Mouse (Mus musculus) frontal cortex, postnatal 14 days (tissue): ENCODE results near the gene Fndc11.
"Not testable (repeated sequence)": the region's sequence is repeated elsewhere in the genome, so short reads cannot be mapped to it uniquely, and the experiment has no call there.

Source experiments
- DNase-seq, 2 experiments: peaks; one replicate each; pipeline ENCODE4 v3.0.0; 2022; ENCODE audit warnings: low spot score in 2 of 2

Fndc11 gene

GRCm38 (mm10) chr2:181219538-181220216 lies at the start of gene Fndc11:
Gene Fndc11, plus strand, starts transcription at chr2:181220013.
- DNase-seq = peak; percentile 33 to 34

- DNase-seq = no peak
Measured at GRCm38 (mm10) chr2:181174646-181175045, 45.2 kb upstream of the Fndc11 start.

GRCm38 (mm10) chr2:181178015-181178414 lies 41.8 kb upstream of the Fndc11 start:
- DNase-seq = no peak

GRCm38 (mm10) chr2:181178471-181178870 lies 41.3 kb upstream of the Fndc11 start:
- DNase-seq = no peak

GRCm38 (mm10) chr2:181180898-181181297 lies 38.9 kb upstream of the Fndc11 start:
- no peak for DNase-seq

GRCm38 (mm10) chr2:181186635-181187034 lies 33.2 kb upstream of the Fndc11 start:
- DNase-seq = peak; percentile 78 to 84

- DNase-seq = peak; percentile 90 to 91
Measured at GRCm38 (mm10) chr2:181187121-181188000, 32.5 kb upstream of the Fndc11 start, which contains the start of gene Ppdpf. Gene Ppdpf, plus strand, starts transcription at chr2:181187247.

GRCm38 (mm10) chr2:181188681-181189080 lies 31.1 kb upstream of the Fndc11 start:
- DNase-seq = no peak

- DNase-seq = no peak
Measured at GRCm38 (mm10) chr2:181189321-181189720, 30.5 kb upstream of the Fndc11 start.

GRCm38 (mm10) chr2:181191385-181191784 lies 28.4 kb upstream of the Fndc11 start:
- not testable (repeated sequence) for DNase-seq

- DNase-seq = no peak
Measured at GRCm38 (mm10) chr2:181191936-181192335, 27.9 kb upstream of the Fndc11 start.

- no peak for DNase-seq
Measured at GRCm38 (mm10) chr2:181193044-181193443, 26.8 kb upstream of the Fndc11 start.

GRCm38 (mm10) chr2:181196628-181197300 lies 23.0 kb upstream of the Fndc11 start:
- DNase-seq = no peak

- no peak for DNase-seq
Measured at GRCm38 (mm10) chr2:181201606-181202005, 18.2 kb upstream of the Fndc11 start.

- no peak for DNase-seq
Measured at GRCm38 (mm10) chr2:181202422-181202821, 17.4 kb upstream of the Fndc11 start, which contains the start of gene Ptk6. Gene Ptk6, minus strand, starts transcription at chr2:181202789.

GRCm38 (mm10) chr2:181202886-181203285 lies 16.9 kb upstream of the Fndc11 start:
- DNase-seq = no peak

- DNase-seq = no peak
Measured at GRCm38 (mm10) chr2:181205678-181206077, 14.1 kb upstream of the Fndc11 start.

- DNase-seq = no peak
Measured at GRCm38 (mm10) chr2:181206118-181206517, 13.7 kb upstream of the Fndc11 start.

GRCm38 (mm10) chr2:181212389-181213020 lies 7.3 kb upstream of the Fndc11 start:
- no peak for DNase-seq

GRCm38 (mm10) chr2:181213021-181213445 lies 6.8 kb upstream of the Fndc11 start, which contains the start of gene Srms:
Gene Srms, minus strand, starts transcription at chr2:181213185.
- no peak for DNase-seq

- DNase-seq = no peak
Measured at GRCm38 (mm10) chr2:181216037-181216436, 3.8 kb upstream of the Fndc11 start.
